Mouse (Mus musculus): ENCODE results near the gene Sp3. TPM values are rescaled to one million over a fixed set of nuclear protein-coding genes. Genes with fewer than 3 reads are reported as not detected.
A peak's percentile ranks its signal among the peaks of the same experiment; 100 is the strongest.

Gene Sp3
- polyA plus RNA-seq, 1 experiment from 2014 or later = 67.3 TPM

DNA sequence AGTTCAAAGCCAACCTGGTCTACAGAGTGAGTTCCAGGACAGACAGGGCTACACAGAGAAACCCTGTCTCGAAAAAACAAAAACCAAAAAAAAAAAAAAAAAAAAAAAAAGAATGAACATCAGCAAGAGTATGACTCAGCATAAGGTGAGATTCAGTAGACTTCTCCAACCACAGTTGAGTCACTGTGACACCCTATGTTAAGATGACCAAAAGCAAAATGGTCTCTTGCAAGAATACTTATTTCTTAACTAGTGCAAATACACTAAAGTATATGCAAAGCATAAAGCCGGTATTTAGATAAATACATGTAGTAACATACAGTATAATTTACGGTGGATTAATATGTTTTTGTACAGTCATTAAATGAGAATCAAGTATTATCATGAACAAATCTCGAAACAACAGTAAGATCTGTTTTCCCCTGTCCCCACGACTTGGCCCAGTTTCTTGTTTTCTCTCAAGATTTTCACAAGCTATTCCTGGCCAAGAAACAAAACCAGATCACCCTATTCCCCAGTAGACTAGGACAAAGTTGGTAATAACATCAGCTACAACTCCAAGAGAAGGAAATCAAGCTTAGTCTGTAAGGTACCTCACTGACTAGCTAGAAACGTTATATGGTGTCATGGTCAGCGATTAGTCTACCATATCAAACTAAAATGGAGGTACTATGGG, 2.0 kb upstream of the Sp3 start:
- Histone ChIP-seq H3K4me2 (ENCODE audit: low read depth) (no peak overlapping the region), H3K4me3 (ENCODE audit: low read depth, low read length) (no peak overlapping the region), H3K4me1 (ENCODE audit: control insufficient read depth, insufficient read depth, low read length) (peaks cover 9% of the 10 kb centered on the region), H3K36me3 (ENCODE audit: control insufficient read depth, insufficient read depth, low read length) (no peaks in the 10 kb centered on the region), H3K27me3 (ENCODE audit: control insufficient read depth, insufficient read depth, low read length) (no peaks in the 10 kb centered on the region), H3K27ac (ENCODE audit: low read depth, low read length) (no peak overlapping the region), H3K9me3 (ENCODE audit: control insufficient read depth, low read length) (no peaks in the 10 kb centered on the region), H3K9ac (ENCODE audit: low read length) (no peak overlapping the region)
- no peak for ATAC-seq (ENCODE audit: insufficient read depth, low FRiP score, low TSS enrichment)
- 93% methylated on average over 7 of the region's 7 CpGs for WGBS
- no peak for DNase-seq (ENCODE audit: low spot score)

DNA sequence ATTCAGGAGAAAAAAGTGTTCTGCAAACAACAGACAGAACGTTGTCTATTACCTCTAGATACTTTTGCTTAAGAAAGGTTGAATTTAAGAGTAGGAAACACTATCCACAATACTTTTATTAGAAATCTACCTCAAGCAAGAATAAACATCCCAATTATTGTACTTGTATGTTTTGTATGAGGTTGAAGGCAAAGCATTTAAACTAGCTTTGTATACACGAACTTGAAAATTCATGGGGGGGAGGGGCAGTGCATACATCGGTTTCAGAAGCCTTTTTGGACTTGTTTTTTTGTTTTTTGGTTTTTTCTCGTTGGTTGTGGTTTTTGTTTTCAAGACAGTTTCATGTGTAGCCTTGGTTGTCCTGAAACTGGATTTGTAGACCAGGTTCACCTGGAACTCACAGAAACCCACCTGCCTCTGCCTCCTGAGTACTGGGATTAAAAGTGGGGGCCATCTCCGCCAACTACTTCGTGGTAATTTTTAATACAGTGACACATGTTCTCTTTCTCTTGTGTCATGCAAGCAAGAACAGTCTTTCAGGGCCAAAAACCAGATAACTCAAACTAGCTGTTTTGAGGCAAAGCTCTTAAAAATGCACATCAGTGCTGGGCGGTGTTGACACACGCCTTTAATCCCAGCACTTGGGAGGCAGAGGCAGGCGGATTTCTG, 1.3 kb upstream of the Sp3 start:
- no peaks in the 10 kb centered on the region for H3K27me3 ChIP-seq (ENCODE audit: control insufficient read depth, insufficient read depth, low read length)
- H3K9ac ChIP-seq (ENCODE audit: low read length) = no peak overlapping the region
- H3K27ac ChIP-seq (ENCODE audit: low read depth, low read length) = peak overlapping the region; percentile 100; the same call in 1 of the 2 replicates
- peaks cover 13% of the 10 kb centered on the region for H3K4me1 ChIP-seq (ENCODE audit: control insufficient read depth, insufficient read depth, low read length)
- ATAC-seq (ENCODE audit: insufficient read depth, low FRiP score, low TSS enrichment) (no peak), DNase-seq (ENCODE audit: low spot score) (no peak)
- no peaks in the 10 kb centered on the region for H3K9me3 ChIP-seq (ENCODE audit: control insufficient read depth, low read length)
- H3K36me3 ChIP-seq (ENCODE audit: control insufficient read depth, insufficient read depth, low read length) = no peaks in the 10 kb centered on the region
- H3K4me2 ChIP-seq (ENCODE audit: low read depth) = peak overlapping the region; percentile 70
- H3K4me3 ChIP-seq (ENCODE audit: low read depth, low read length) = peak overlapping the region; percentile 96
- 86% methylated on average over 9 of the region's 9 CpGs for WGBS

- WGBS = 14% methylated on average over 3 of the region's 3 CpGs
These were observed 802 bp upstream of the Sp3 start for GRCm38 (mm10) chr2:72981075-72981420.

GRCm38 (mm10) chr2:72979659-72980071, 581 bp downstream of the Sp3 start:
- peak; percentile 68 for ATAC-seq (ENCODE audit: insufficient read depth, low FRiP score, low TSS enrichment)
- peak overlapping the region; percentile 35 for H3K4me2 ChIP-seq (ENCODE audit: low read depth)
- H3K4me3 ChIP-seq (ENCODE audit: low read depth, low read length) = peak overlapping the region; percentile 96
- 0% methylated on average over 15 of the region's 54 CpGs for WGBS
- H3K4me1 ChIP-seq (ENCODE audit: control insufficient read depth, insufficient read depth, low read length) = peaks cover 22% of the 10 kb centered on the region
- H3K9ac ChIP-seq (ENCODE audit: low read length) = peak overlapping the region; percentile 99
- DNase-seq (ENCODE audit: low spot score) = no peak
- H3K36me3 ChIP-seq (ENCODE audit: control insufficient read depth, insufficient read depth, low read length) = no peaks in the 10 kb centered on the region
- no peaks in the 10 kb centered on the region for H3K27me3 ChIP-seq (ENCODE audit: control insufficient read depth, insufficient read depth, low read length)
- H3K27ac ChIP-seq (ENCODE audit: low read depth, low read length) = peak overlapping the region; percentile 100
- no peaks in the 10 kb centered on the region for H3K9me3 ChIP-seq (ENCODE audit: control insufficient read depth, low read length)

More at GRCm38 (mm10) chr2:72981075-72981420, 802 bp upstream of the Sp3 start:
- peaks cover 17% of the 10 kb centered on the region for H3K4me1 ChIP-seq (ENCODE audit: control insufficient read depth, insufficient read depth, low read length)
- H3K4me2 ChIP-seq (ENCODE audit: low read depth) = peak overlapping the region; percentile 70
- ATAC-seq (ENCODE audit: insufficient read depth, low FRiP score, low TSS enrichment) (no peak), DNase-seq (ENCODE audit: low spot score) (no peak)
- peak overlapping the region; percentile 99 for H3K9ac ChIP-seq (ENCODE audit: low read length)
- no peaks in the 10 kb centered on the region for H3K9me3 ChIP-seq (ENCODE audit: control insufficient read depth, low read length)
- peak overlapping the region; percentile 96 for H3K4me3 ChIP-seq (ENCODE audit: low read depth, low read length)
- H3K27ac ChIP-seq (ENCODE audit: low read depth, low read length) = peak overlapping the region; percentile 100
- H3K27me3 ChIP-seq (ENCODE audit: control insufficient read depth, insufficient read depth, low read length) = no peaks in the 10 kb centered on the region
- no peaks in the 10 kb centered on the region for H3K36me3 ChIP-seq (ENCODE audit: control insufficient read depth, insufficient read depth, low read length)

GRCm38 (mm10) chr2:72978901-72979658, 1.2 kb downstream of the Sp3 start:
- Histone ChIP-seq H3K9me3 (ENCODE audit: control insufficient read depth, low read length) (no peaks in the 10 kb centered on the region), H3K4me3 (ENCODE audit: low read depth, low read length) (peak overlapping the region; percentile 96), H3K4me1 (ENCODE audit: control insufficient read depth, insufficient read depth, low read length) (peaks cover 22% of the 10 kb centered on the region), H3K36me3 (ENCODE audit: control insufficient read depth, insufficient read depth, low read length) (no peaks in the 10 kb centered on the region), H3K4me2 (ENCODE audit: low read depth) (peak overlapping the region; percentile 64), H3K27ac (ENCODE audit: low read depth, low read length) (peak overlapping the region; percentile 100), H3K9ac (ENCODE audit: low read length) (peak overlapping the region; percentile 99), H3K27me3 (ENCODE audit: control insufficient read depth, insufficient read depth, low read length) (no peaks in the 10 kb centered on the region)
- peak; percentile 73 for ATAC-seq (ENCODE audit: insufficient read depth, low FRiP score, low TSS enrichment)
- 2% methylated on average over 24 of the region's 107 CpGs for WGBS
- peak; percentile 90 for DNase-seq (ENCODE audit: low spot score)

- Histone ChIP-seq H3K9me3 (ENCODE audit: control insufficient read depth, low read length) (no peaks in the 10 kb centered on the region), H3K27me3 (ENCODE audit: control insufficient read depth, insufficient read depth, low read length) (no peaks in the 10 kb centered on the region), H3K4me1 (ENCODE audit: control insufficient read depth, insufficient read depth, low read length) (peaks cover 22% of the 10 kb centered on the region), H3K4me2 (ENCODE audit: low read depth) (peak overlapping the region; percentile 64), H3K27ac (ENCODE audit: low read depth, low read length) (peak overlapping the region; percentile 100), H3K9ac (ENCODE audit: low read length) (peak overlapping the region; percentile 99), H3K4me3 (ENCODE audit: low read depth, low read length) (peak overlapping the region; percentile 96), H3K36me3 (ENCODE audit: control insufficient read depth, insufficient read depth, low read length) (no peaks in the 10 kb centered on the region)
- DNase-seq (ENCODE audit: low spot score) (peak; percentile 67), ATAC-seq (ENCODE audit: insufficient read depth, low FRiP score, low TSS enrichment) (peak; percentile 20; the same call in 1 of the 2 replicates)
- 1% methylated on average over 22 of the region's 38 CpGs for WGBS
These were observed 1.8 kb downstream of the Sp3 start for GRCm38 (mm10) chr2:72978473-72978872.

- no peak overlapping the region for H3K9ac ChIP-seq (ENCODE audit: low read length)
- 86% methylated on average over 1 of the region's 1 CpGs for WGBS
These were observed 3.0 kb downstream of the Sp3 start for GRCm38 (mm10) chr2:72977272-72977671.

GRCm38 (mm10) chr2:72976036-72976435, 4.2 kb downstream of the Sp3 start:
- H3K4me3 ChIP-seq (ENCODE audit: low read depth, low read length) = no peak overlapping the region
- no peak overlapping the region for H3K27ac ChIP-seq (ENCODE audit: low read depth, low read length)
- no peak for DNase-seq (ENCODE audit: low spot score)
- H3K4me1 ChIP-seq (ENCODE audit: control insufficient read depth, insufficient read depth, low read length) = peaks cover 18% of the 10 kb centered on the region
- H3K9ac ChIP-seq (ENCODE audit: low read length) = no peak overlapping the region
- no peak for ATAC-seq (ENCODE audit: insufficient read depth, low FRiP score, low TSS enrichment)
- H3K27me3 ChIP-seq (ENCODE audit: control insufficient read depth, insufficient read depth, low read length) = no peaks in the 10 kb centered on the region
- H3K4me2 ChIP-seq (ENCODE audit: low read depth) = no peak overlapping the region
- H3K36me3 ChIP-seq (ENCODE audit: control insufficient read depth, insufficient read depth, low read length) = no peaks in the 10 kb centered on the region
- no peaks in the 10 kb centered on the region for H3K9me3 ChIP-seq (ENCODE audit: control insufficient read depth, low read length)

More at GRCm38 (mm10) chr2:72977272-72977671, 3.0 kb downstream of the Sp3 start:
- Histone ChIP-seq H3K4me3 (ENCODE audit: low read depth, low read length) (0 out of 2 replicates have a peak overlapping the region, but pooled peaks have one; percentile 20), H3K27ac (ENCODE audit: low read depth, low read length) (no peak overlapping the region), H3K36me3 (ENCODE audit: control insufficient read depth, insufficient read depth, low read length) (no peaks in the 10 kb centered on the region), H3K9me3 (ENCODE audit: control insufficient read depth, low read length) (no peaks in the 10 kb centered on the region), H3K4me1 (ENCODE audit: control insufficient read depth, insufficient read depth, low read length) (peaks cover 22% of the 10 kb centered on the region), H3K27me3 (ENCODE audit: control insufficient read depth, insufficient read depth, low read length) (no peaks in the 10 kb centered on the region), H3K4me2 (ENCODE audit: low read depth) (peak overlapping the region; percentile 44)
- no peak for ATAC-seq (ENCODE audit: insufficient read depth, low FRiP score, low TSS enrichment)
- DNase-seq (ENCODE audit: low spot score) = no peak
